Mouse (Mus musculus) ES-E14 (cell line): ENCODE measurements around the gene Cpe. TPM values are rescaled to one million over a fixed set of nuclear protein-coding genes. Genes with fewer than 3 reads are reported as not detected.

Source experiments
- DNase-seq: peaks from one replicate; pipeline ENCODE4 v3.0.0-alpha.2; 2013; ENCODE audit warnings: low read depth, low spot score
- H3K27ac ChIP-seq: 2 replicates; pipeline ENCODE4 v1.5.1; 2012; ENCODE audit warnings: low read depth, mild to moderate bottlenecking, low read length, moderate library complexity, mixed read lengths; ENCODE audit not compliant: poor library complexity, insufficient read depth, severe bottlenecking
- H3K36me3 ChIP-seq: 2 replicates; pipeline ENCODE4 v1.6.1; 2012; ENCODE audit warnings: mild to moderate bottlenecking, low read length, moderate library complexity, mixed read lengths; ENCODE audit not compliant: control insufficient read depth, poor library complexity, insufficient read depth, severe bottlenecking
- H3K4me1 ChIP-seq, 2 experiments: fragments of 150-350 bp in 1 of 2; sonication (generic) in 1 of 2; 2 replicates each; pipeline ENCODE4 v1.6.1; 2012; ENCODE audit warnings: low read length in 2 of 2, mild to moderate bottlenecking in 1 of 2, mixed read lengths in 1 of 2; ENCODE audit not compliant: control insufficient read depth in 2 of 2, insufficient read depth in 2 of 2, poor library complexity in 1 of 2
- H3K4me3 ChIP-seq, 2 experiments: fragments of 150-350 bp in 1 of 2; sonication (generic) in 1 of 2; 2 replicates each; pipeline ENCODE4 v1.5.1; 2012; ENCODE audit warnings: low read length in 2 of 2, low read depth in 1 of 2, mild to moderate bottlenecking in 1 of 2, mixed read lengths in 1 of 2; ENCODE audit not compliant: insufficient read depth in 1 of 2, poor library complexity in 1 of 2, severe bottlenecking in 1 of 2
- H3K9ac ChIP-seq: 2 replicates; pipeline ENCODE4 v1.6.1; 2012; ENCODE audit warnings: low read depth, mild to moderate bottlenecking, low read length, mixed read lengths; ENCODE audit not compliant: poor library complexity, insufficient read depth, severe bottlenecking
- H3K9me3 ChIP-seq: fragments of 150-350 bp; sonication (generic); 2 replicates; pipeline ENCODE4 v1.6.1; 2012; ENCODE audit warnings: low read depth, mild to moderate bottlenecking, low read length; ENCODE audit not compliant: control insufficient read depth, insufficient read depth
- CHD2 ChIP-seq: IDR thresholded peaks from 2 replicates; pipeline ENCODE4 v1.6.1; 2014; ENCODE audit warnings: mild to moderate bottlenecking, low read depth, low read length, inconsistent platforms
- HCFC1 ChIP-seq: IDR thresholded peaks from 2 replicates; pipeline ENCODE4 v1.6.1; 2012; ENCODE audit warnings: low read length, inconsistent platforms, borderline replicate concordance; ENCODE audit not compliant: insufficient read depth
- MAFK ChIP-seq: IDR thresholded peaks from 2 replicates; pipeline ENCODE4 v1.6.1; 2014; ENCODE audit warnings: mild to moderate bottlenecking, low read depth, low read length, inconsistent platforms; ENCODE audit not compliant: insufficient read depth
- ZC3H11A ChIP-seq: IDR thresholded peaks from 2 replicates; pipeline ENCODE4 v1.6.1; 2012; ENCODE audit warnings: low read depth, mild to moderate bottlenecking, inconsistent platforms, low read length, borderline replicate concordance
- ZNF384 ChIP-seq: IDR thresholded peaks from 2 replicates; pipeline ENCODE4 v1.6.1; 2012; ENCODE audit warnings: low read depth, low read length, inconsistent platforms
- in situ Hi-C, 2 experiments: fragments of 600-800 bp; cut with MboI; formaldehyde crosslinking; loops; one replicate each; pipeline ENCODE4 v1.15.1; 2025; ENCODE audit warnings: low sequenced_read_pairs in 2 of 2, inconsistent platforms in 1 of 2; ENCODE audit not compliant: unreplicated experiment in 2 of 2
- total RNA-seq: library from RNA; depleted of rRNA; stranded (reverse); fragments of 300-350 nt; gene quantifications from 2 replicates; pipeline ENCODE4 v1.2.3, GENCODE M21; 2012

The Cpe gene
- total RNA-seq, 1 experiment, result 19.4 TPM

GRCm38 (mm10) chr8:64618618-64619017 is 74.2 kb downstream of the Cpe start:
- Histone ChIP-seq H3K9ac (no peak overlapping the region), H3K4me3 (no peak overlapping the region), H3K9me3 (no peaks in the 10 kb centered on the region), H3K36me3 (no peaks in the 10 kb centered on the region), H3K27ac (no peak overlapping the region), H3K4me1 (0 out of 4 replicates have a peak, but pooled peaks cover 2 to 3% of the 10 kb centered on the region in 2 experiments)
- in situ Hi-C loops, result loop anchor here (5.0 to 10.0 kb wide), 2 partner anchors 324 to 326 kb away; partner anchors contain the start of gene Tmem192 (in 1 of the 2)
- DNase-seq, result peak; percentile 39
- TF ChIP-seq ZC3H11A (peak; percentile 56; the same call in 1 of the 2 replicates), HCFC1 (no peak)

DNA sequence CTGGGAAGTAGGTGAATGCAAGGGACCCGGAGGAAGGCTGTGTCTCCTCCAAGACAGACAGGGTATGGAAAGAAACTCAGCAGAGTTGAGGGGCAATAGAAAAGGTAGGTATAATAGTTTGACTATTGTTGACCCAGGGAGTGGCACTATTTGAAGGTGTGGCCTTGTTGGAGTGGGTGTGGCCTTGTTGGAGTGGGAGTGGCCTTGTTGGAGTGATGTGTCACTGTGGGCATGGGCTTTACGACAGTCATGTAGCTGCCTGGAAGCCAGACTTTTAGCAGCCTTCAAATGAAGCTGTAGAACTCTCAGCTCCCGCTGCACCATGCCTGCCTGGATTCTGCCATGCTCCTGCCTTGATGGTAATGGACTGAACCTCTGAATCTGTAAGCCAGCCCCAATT is 76.3 kb downstream of the Cpe start:
- Histone ChIP-seq H3K27ac (no peak overlapping the region), H3K4me1 (0 out of 4 replicates have a peak, but pooled peaks cover 2 to 3% of the 10 kb centered on the region in 2 experiments), H3K4me3 (no peak overlapping the region), H3K9me3 (no peaks in the 10 kb centered on the region), H3K36me3 (no peaks in the 10 kb centered on the region), H3K9ac (no peak overlapping the region)
- DNase-seq, result no peak
- in situ Hi-C loops, result loop anchor here (5.0 to 10.0 kb wide), 2 partner anchors 326 to 328 kb away; partner anchors contain the start of gene Tmem192 (in 1 of the 2)
- no peak for TF ChIP-seq ZNF384
- TF ChIP-seq HCFC1, result no peak

GRCm38 (mm10) chr8:64615459-64615858 is 77.4 kb downstream of the Cpe start:
- Histone ChIP-seq H3K27ac (no peak overlapping the region), H3K9me3 (no peaks in the 10 kb centered on the region), H3K4me3 (no peak overlapping the region), H3K36me3 (no peaks in the 10 kb centered on the region), H3K9ac (no peak overlapping the region), H3K4me1 (0 out of 4 replicates have a peak, but pooled peaks cover 2 to 3% of the 10 kb centered on the region in 2 experiments)
- TF ChIP-seq MAFK, result no peak
- no peak for TF ChIP-seq CHD2
- no peak for TF ChIP-seq ZNF384
- TF ChIP-seq ZC3H11A, result no peak
- no peak for TF ChIP-seq HCFC1
- DNase-seq, result no peak
- in situ Hi-C loops, result loop anchor here (5.0 to 10.0 kb wide), 2 partner anchors 327 to 329 kb away; partner anchors contain the start of gene Tmem192 (in 1 of the 2)

- DNase-seq, result no peak
- in situ Hi-C loops, result loop anchor here in 1 of 2 experiments (10.0 kb wide), 1 partner anchor 331 kb away; the partner anchor contains the start of gene Tmem192
- H3K4me3 ChIP-seq, result no peak overlapping the region
- no peak overlapping the region for H3K9ac ChIP-seq
- no peak overlapping the region for H3K27ac ChIP-seq
- 0 out of 4 replicates have a peak, but pooled peaks cover 2 to 3% of the 10 kb centered on the region in 2 experiments for H3K4me1 ChIP-seq
- no peaks in the 10 kb centered on the region for H3K9me3 ChIP-seq
- TF ChIP-seq HCFC1, result no peak
- no peak for TF ChIP-seq ZNF384
- no peak for TF ChIP-seq MAFK
- TF ChIP-seq CHD2, result no peak
- TF ChIP-seq ZC3H11A, result no peak
- no peaks in the 10 kb centered on the region for H3K36me3 ChIP-seq
Measured at GRCm38 (mm10) chr8:64613663-64614062, 79.2 kb downstream of the Cpe start.
